Comparison of ENCODE assay signal across 8 mouse cellular contexts in genomic region chr2:162908052-162908491, GRCm38 (mm10). TPM values are rescaled to one million over a fixed set of nuclear protein-coding genes. Genes with fewer than 3 reads are reported as not detected.
DNase-seq lines count a peak whose midpoint lies in the region; ATAC-seq and TF ChIP-seq lines count a peak whose summit lies in the region.
"Had no signal": no experiment of that assay in that cellular context is flagged by ENCODE, and none has a peak within 500 bp of the region (broad histone marks: within the 10 kb centered on the region; RNA-seq: fewer than 3 reads in every experiment).

No protein-coding gene starts in this region.

- no peak for ATAC-seq in hindbrain, embryonic 16.5 days

- no peak for DNase-seq in left cerebral cortex, adult 2 months (ENCODE audit: extremely low spot score in 1 of 2, low spot score in 2 of 2)
- DNase-seq in left cerebral cortex, postnatal 25 days (ENCODE audit: low spot score in 2 of 2) = no peak
- peak; percentile 76 for DNase-seq in cerebellum, adult 9-11 months
- DNase-seq in retina, postnatal 1 day = peak; percentile 54
- no peak for DNase-seq in thymus, postnatal 14 days
- no peak for DNase-seq in layer of hippocampus, adult 9-11 months
- DNase-seq: right cerebral cortex, adult 18-20 months had no signal

- H3K36me3 ChIP-seq in hindbrain, embryonic 16.5 days (ENCODE audit: control insufficient read depth, insufficient read depth, low read length) = no peaks in the 10 kb centered on the region

- intact Hi-C loops in left cerebral cortex, adult 2 months (cut with DNase I) = no loop called here
- intact Hi-C loops in left cerebral cortex, postnatal 25 days (cut with DNase I) = no loop called here

- peak overlapping the region; percentile 43 for H3K4me2 ChIP-seq in hindbrain, embryonic 16.5 days (ENCODE audit: low read length)

- TF ChIP-seq CTCF in left cerebral cortex, adult 2 months (IDR thresholded peaks at IDR 0.05) = peak; percentile 22

- H3K27ac ChIP-seq in left cerebral cortex, adult 2 months = no peak overlapping the region
- H3K27ac ChIP-seq in hindbrain, embryonic 16.5 days (ENCODE audit: low read depth, low read length) = peak overlapping the region; percentile 44; the same call in 1 of the 2 replicates

- no peak overlapping the region for H3K4me3 ChIP-seq in left cerebral cortex, adult 2 months
- peak overlapping the region; percentile 6; the same call in 1 of the 2 replicates for H3K4me3 ChIP-seq in hindbrain, embryonic 16.5 days (ENCODE audit: low read length)

- H3K9ac ChIP-seq in hindbrain, embryonic 16.5 days (ENCODE audit: low read depth, low read length) = peak overlapping the region; percentile 51; the same call in 1 of the 2 replicates

- 35% methylated on average over 16 of the region's 16 CpGs for WGBS in hindbrain, embryonic 16.5 days

- no peaks in the 10 kb centered on the region for H3K9me3 ChIP-seq in hindbrain, embryonic 16.5 days (ENCODE audit: control insufficient read depth, low read length)

- H3K4me1 ChIP-seq in hindbrain, embryonic 16.5 days (ENCODE audit: control insufficient read depth, insufficient read depth, low read depth, low read length) = peaks cover 2% of the 10 kb centered on the region; the same call in 1 of the 2 replicates

- H3K27me3 ChIP-seq in hindbrain, embryonic 16.5 days (replicated peaks; ENCODE audit: control insufficient read depth, insufficient read depth, low read length) = no peaks in the 10 kb centered on the region

RNA-seq across cellular contexts. Expression of gene Srsf6, which starts 23.3 kb away (rescaled TPM):
- 100 to 1,000 TPM in 1 of 2 experiments, 10 to 100 TPM in 1; 99.3 to 109 TPM for total RNA-seq in left cerebral cortex, adult 2 months (2021)
- total RNA-seq in left cerebral cortex, postnatal 25 days (2021) = 100 to 1,000 TPM in 1 of 2 experiments, 10 to 100 TPM in 1; 99.0 to 105 TPM
- polyA plus RNA-seq in hindbrain, embryonic 16.5 days (2015; fragmentation: Nextera tagmentation; extraction: Ambion mirVana) = 112 and 121 TPM in 2 replicates

RNA-seq across cellular contexts. Expression of gene L3mbtl1, which starts 35.2 kb away (rescaled TPM):
- total RNA-seq in left cerebral cortex, adult 2 months (2021) = 10 to 100 TPM; 19.3 to 22.2 TPM
- total RNA-seq in left cerebral cortex, postnatal 25 days (2021) = 10 to 100 TPM; 19.1 to 23.6 TPM
- polyA plus RNA-seq in hindbrain, embryonic 16.5 days (2015; fragmentation: Nextera tagmentation; extraction: Ambion mirVana) = 5.8 and 7.2 TPM in 2 replicates

Comparison
In these comparisons a context has a peak if more than half of its experiments do, and no peak if none do; other contexts are left out.
1. DNase-seq: peak in cerebellum, adult 9-11 months (single experiment) and retina, postnatal 1 day (single experiment); none in left cerebral cortex, adult 2 months (0 of 2), left cerebral cortex, postnatal 25 days (0 of 2), thymus, postnatal 14 days (single experiment) and layer of hippocampus, adult 9-11 months (single experiment).